Mouse (Mus musculus): ENCODE data around the gene Gpbp1l1. TPM values are rescaled to one million over a fixed set of nuclear protein-coding genes. Genes with fewer than 3 reads are reported as not detected.

Gene Gpbp1l1
- 10 to 100 TPM; 72.4 to 81.2 TPM for total RNA-seq (2021)
- long read RNA-seq, experiment 1, transcript Gpbp1l1-201 (12 exons, 3,588 nt) = major isoform, 9 of 21 reads
- long read RNA-seq, experiment 1, partial matches to known transcripts = 6 of 21 reads
- long read RNA-seq, experiment 1, other reads (novel, unspliced or antisense) = 6 of 21 reads
- long read RNA-seq, experiment 2, transcript Gpbp1l1-201 (12 exons, 3,588 nt) = major isoform, 14 of 26 reads
- long read RNA-seq, experiment 2, partial matches to known transcripts = 2 of 26 reads
- long read RNA-seq, experiment 2, other reads (novel, unspliced or antisense) = 9 of 26 reads

GRCm38 (mm10) chr4:116557306-116558121 is at the start of gene Gpbp1l1:
Gene Gpbp1l1 (plus strand): TSS chr4:116557658.
- peak; percentile 99 for DNase-seq

- no peak for DNase-seq
These were observed 26.3 kb upstream of the Gpbp1l1 start for GRCm38 (mm10) chr4:116531109-116531508.

GRCm38 (mm10) chr4:116536351-116536750 is 21.1 kb upstream of the Gpbp1l1 start:
- no peak for DNase-seq

DNA sequence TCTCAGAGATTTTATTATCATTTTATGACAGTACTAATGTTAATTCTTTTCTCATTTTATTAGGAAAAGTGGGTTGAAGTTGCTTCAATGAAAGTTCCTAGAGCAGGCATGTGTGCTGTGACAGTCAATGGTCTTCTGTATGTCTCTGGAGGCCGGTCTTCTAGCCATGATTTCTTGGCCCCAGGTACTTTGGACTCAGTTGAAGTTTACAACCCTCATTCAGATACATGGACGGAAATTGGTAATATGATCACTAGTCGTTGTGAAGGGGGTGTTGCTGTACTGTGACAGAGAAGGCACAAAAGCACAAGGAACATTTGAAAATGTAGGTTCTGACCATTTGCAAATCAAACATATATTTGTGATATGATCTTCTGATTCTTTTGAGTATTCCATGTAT is 19.7 kb upstream of the Gpbp1l1 start:
- no peak for DNase-seq

- DNase-seq = no peak
These were observed 7.0 kb upstream of the Gpbp1l1 start for GRCm38 (mm10) chr4:116550432-116550831.

DNA sequence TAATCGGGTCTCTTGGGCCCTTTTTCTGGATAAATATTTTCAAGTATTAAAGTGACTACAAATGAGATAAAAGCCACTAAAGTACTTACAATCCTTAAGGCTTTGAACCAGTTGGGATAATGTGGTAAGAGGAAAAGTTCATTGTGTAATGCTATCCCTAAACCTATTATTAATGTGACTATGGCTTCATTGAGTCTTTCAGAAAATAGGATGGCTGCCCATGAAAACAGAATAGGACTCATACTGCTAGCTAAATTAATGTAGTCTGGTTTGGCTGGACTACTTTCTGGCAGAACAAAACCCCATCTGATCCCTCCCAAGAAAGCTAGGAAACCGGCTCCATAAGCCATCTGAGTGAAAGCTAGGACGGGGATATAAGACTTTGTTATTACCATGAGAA is 4.4 kb upstream of the Gpbp1l1 start:
- DNase-seq = no peak

DNA sequence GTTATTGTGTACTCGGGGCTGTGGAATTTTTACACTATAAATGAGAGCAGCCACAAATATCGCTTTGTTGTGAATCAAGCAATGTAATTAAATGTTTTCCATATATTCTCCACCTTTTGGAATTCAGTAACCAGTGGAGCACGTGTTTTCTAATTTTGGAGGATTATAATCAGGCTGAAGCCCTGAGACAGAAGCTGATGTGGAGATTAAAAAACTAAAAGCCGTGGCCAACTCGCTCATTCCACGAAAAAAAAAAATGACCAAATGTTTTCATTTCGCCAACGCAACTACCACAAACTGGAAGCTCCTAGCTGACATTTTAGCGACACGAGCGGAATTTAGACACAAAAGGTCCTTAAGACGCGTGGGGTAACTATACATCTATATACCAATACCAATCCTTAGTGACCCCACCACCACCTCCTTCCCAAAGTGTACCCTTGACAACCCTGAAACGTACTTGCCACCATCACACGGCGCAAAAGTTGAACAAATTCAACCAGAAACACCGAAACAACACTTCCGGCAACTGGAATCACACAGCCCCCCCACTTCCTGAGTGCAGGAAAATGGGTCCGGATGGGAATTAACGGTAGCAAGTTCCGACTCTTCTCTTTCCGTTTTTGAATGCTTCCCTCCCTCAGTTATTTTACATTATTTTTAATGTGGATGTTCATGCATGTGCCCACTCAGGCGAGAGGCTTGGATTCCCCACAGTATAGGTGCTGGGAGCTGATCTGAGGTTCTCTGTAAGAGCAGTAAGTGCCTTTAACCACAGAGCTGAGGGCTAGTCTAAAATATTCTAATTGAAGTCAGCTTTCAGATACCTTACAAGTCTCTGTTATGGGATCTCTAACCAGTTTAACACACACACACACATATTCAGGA is 1.8 kb upstream of the Gpbp1l1 start, which contains the start of gene Tmem69:
Gene Tmem69, minus strand, starts transcription at position 524 of the 888 bp plus-strand sequence.
- DNase-seq = peak; percentile 88

- peak; percentile 95 for DNase-seq
These were observed 725 bp upstream of the Gpbp1l1 start for GRCm38 (mm10) chr4:116556561-116557305.

DNA sequence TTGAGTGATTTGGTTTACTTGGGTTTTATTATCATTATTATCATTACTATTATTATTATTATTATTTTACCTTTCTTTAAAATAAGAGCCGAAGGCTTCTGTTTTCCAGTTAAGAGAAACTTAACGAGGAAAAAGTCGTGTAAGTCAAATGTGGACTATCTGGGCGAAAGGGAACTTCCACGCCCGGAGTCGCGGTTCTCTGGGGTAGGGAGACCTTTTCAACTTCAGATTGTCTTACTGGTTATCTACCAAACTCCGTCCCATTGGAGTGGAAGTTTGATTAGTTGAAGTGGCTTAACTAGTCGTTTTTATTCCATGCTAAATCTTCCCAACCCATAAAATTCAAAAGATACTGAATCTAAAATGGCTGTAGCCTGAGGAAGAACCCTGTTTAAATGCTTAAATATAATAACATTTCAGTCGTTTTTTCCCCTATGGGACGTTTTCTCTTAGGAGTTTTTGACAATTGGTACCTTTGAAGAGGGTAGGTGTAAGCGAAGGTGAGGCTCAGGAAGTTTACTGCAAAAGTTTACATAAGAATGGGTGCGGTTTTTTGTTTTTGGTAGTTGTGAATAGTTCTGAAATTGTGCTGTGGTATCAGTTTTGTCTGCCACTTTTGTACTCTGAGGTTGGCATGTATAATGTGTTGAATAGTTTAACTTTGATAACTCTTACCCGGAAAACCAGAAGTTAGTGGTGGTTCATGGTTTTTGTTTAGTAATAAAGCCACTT is 859 bp downstream of the Gpbp1l1 start:
- peak; percentile 42 for DNase-seq

GRCm38 (mm10) chr4:116595793-116596192 is 38.3 kb downstream of the Gpbp1l1 start:
- DNase-seq = no peak

GRCm38 (mm10) chr4:116596379-116596778 is 38.9 kb downstream of the Gpbp1l1 start, which contains the start of gene Ccdc17:
Gene Ccdc17 (plus strand): TSS chr4:116596654.
- DNase-seq = no peak

DNA sequence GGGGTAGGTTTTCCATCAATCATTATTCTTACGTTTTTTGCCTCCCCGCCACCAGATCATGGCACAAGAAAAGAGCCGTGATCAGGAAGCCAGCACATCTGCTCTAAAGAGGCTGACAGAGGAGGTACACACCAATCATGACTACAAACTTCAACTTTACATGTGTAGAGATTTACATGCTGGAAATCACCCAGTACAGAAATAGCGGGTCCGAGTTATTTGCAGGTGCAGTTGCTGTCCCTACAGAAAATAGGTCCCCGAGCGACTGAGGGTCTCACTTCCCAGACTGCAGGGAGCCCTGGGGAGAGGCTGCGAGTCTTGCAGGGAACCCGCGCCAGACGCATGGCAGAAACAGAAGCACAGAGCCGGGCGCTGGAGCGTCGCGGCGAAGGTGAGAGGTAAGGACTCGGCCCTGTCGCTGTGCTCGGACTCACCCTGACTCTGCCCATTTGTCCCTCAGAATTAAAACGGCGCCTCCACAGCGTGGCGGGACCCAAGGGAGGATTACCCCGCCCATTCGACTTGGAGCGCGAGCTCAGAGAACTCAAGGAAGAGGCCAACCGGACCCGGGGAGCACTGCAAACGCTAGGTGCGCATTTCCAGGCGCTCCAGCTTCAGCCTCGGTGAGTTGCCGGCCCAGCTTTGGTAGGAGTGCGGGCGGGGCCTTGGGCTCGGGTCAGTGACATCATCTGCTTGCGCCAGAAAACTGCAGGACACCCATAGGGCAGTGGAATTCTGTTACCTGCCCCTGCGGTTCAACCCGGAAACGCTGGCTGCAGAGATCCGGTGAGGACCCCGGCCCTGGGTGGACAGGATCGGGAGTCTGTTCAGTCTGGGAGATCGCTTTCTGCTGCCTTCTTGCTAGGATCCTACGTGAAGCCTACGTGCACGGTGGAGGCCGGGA is 39.8 kb downstream of the Gpbp1l1 start:
- DNase-seq = peak; percentile 94

DNA sequence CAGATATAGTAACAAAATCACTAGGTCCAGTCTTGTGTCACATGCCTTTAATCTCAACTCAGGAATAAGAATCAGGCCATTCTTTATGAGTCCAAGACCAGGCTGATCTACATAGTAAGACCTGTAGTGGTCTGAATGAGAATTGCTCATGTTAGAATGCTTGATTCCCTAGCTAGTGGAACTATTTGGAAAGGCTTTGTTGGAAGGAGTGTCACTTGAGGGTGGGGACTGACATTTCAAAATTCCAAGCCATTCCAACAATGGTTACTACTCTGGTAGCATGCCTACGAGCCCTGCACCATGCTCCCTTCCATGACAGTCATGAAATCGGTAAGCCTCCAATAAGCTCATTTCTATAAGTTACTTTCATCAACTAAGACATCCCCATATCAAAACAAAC is 55.2 kb downstream of the Gpbp1l1 start:
- no peak for DNase-seq

DNA sequence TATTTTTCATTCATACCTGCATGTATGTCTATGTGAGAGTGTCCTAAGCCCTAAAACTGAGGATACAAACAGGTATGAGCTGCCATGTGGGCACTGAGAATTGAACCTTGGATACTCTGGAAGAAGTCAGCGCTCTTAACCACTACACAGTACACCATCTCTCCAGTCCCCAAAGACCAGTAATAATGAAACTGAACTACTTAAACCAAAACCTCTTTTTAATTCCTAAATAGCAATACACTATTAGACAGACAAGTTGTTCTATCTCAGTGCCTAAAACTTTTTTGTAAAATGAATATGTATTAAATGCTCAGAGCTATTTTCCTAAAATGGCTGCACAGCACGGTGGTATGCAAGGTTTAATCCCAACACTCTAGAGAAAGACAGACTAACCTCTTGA is 57.8 kb downstream of the Gpbp1l1 start:
- DNase-seq = no peak

GRCm38 (mm10) chr4:116624831-116625230 is 67.4 kb downstream of the Gpbp1l1 start:
- DNase-seq = no peak

DNA sequence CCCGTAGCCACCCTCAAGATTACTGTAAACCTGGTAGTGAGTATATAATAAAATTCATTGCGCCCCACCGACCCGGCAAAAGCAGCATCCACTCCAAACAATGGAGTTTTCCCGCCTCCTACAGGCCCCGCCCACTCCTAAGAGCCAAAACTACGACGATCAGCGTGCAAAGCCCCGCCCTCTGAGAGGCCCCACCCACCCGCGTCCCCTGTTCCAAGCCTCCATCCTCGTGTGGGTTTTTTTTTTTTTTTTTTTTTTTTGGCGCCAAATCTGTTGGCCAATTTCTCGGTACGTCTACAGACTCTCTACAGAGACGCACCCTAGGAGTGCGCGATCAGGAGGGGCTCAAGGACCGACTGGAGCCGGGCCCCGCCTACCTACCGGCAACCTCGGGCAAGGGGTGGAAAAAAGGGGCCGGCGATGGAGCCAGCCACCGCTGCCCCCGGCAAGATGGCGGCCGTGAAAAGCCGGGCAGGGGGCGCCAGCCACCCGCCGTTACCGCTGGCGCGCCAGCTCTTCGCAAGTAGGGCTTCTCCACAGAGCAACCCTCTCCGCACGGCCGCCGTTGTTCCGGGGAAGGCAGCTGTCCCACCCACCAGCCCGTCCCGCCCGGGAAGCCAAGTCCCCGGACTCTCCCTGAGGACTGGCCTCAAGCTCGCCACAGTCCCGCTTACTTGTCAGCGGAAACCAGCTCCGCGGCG is 69.3 kb downstream of the Gpbp1l1 start:
- DNase-seq = peak; percentile 90

- peak; percentile 93 for DNase-seq
These were observed 69.9 kb downstream of the Gpbp1l1 start for GRCm38 (mm10) chr4:116627359-116627716.

- peak; percentile 84 for DNase-seq
These were observed 70.5 kb downstream of the Gpbp1l1 start, which contains the start of gene Nasp for GRCm38 (mm10) chr4:116627722-116628662. Gene Nasp (minus strand): TSS chr4:116627941.

Measured in adrenal gland, postnatal 10 days (tissue).